Mouse (Mus musculus) cerebellum, postnatal 36 days (tissue): ENCODE results near the gene Vac14.

Experiments
- DNase-seq, 2 experiments: peaks; one replicate each; pipeline ENCODE4 v3.0.0; 2021 to 2022; ENCODE audit warnings: mixed read lengths in 2 of 2

Vac14 gene

DNA sequence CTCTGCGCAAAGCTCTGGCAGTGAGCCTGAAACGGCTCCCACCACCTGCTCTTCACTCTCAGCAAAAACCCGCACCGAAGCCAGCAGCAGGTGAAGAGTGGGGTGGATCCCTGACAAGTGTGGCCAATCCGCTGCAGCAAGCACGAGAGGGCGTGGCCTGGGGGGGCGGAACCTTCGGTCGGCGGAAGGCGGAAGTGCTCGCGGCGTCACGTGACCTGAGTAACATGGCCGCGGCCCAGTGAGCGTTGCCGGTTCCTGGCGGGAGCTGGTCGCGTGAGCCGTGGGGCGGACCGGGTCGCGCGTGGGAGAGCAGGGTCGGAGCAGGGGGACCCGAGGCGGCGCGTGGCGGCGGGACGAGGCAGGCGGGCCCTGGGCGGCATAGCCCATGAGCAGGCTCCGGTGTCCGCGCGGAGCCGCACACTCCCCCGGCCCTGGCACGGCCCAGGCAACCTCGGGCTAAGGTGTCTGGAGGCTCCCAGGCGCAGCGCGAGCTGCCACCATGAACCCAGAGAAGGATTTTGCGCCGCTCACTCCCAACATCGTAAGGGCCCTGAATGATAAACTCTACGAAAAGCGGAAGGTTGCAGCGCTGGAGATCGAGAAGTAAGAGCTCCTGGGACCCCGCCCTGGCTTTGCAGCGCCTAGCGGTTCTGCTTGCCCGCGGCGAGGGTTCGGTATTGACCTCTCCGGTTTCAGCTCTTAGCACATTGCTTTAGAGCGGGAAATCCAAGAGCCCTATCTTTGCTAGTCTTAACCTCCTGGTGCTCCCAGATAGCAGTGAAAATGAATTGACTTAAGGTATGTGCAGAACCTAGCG is at the start of gene Vac14:
TSS of gene Vac14 (plus strand) at position 195 of the 817 bp plus-strand sequence.
- peak; percentile 98 to 99 for DNase-seq

DNA sequence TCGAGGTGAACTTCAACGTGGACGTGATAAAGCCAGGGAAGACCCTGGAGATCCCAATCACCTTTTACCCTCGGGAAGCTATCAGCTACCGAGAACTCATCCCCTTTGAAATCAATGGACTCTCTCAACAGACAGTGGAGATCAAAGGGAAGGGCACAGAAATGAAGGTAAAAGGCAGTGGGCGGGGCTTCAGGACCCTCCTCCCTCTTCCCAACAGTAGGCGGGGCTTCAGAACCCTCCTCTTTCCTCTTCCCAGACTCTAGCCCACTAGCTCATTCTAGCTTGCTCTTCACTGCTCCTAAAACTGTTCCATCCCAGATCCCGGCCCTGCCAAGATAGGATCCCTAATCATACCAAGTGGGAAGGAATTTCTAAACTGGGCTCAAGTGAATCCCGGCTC is 25.7 kb upstream of the Vac14 start:
- DNase-seq: no peak

DNA sequence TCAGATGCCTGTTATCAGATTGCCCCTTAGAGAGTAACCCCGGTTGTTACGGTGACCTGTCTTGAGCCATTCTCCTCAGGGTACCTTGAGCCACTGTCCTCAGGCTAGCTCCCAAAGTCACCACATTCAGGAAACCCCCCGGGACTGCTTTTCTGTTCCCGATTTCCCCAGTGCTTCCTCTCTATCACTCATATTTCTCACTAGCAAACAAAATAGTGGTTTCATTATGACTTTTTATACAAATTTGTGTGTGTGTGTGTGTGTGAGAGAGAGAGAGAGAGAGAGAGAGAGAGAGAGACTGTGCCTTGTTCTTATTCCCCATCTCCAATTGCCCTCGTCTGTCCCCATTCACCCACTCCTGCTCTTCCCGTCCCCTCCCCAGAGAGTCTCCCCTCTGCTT is 24.2 kb upstream of the Vac14 start:
- no peak for DNase-seq

DNA sequence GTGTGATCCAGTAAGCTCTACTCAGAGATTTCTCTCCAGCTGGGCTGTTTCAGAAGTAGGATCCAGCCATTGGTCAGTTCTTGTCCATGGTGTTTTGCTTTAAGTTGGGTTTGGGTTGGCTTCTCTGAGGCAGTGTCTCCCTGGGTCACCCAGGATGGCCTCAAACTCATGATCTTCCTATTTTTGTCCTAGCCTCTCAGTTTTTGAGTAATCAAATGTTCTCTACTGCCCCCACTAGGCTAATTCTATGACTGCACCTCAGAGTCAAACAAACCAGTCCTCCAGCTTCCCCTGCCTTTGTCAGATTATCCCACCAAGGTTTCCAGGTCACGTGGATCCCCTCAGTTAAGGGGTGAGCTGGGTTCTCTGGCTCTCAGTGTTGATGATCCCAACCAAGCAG is 13.8 kb upstream of the Vac14 start:
- DNase-seq: peak; percentile 15 to 58

DNA sequence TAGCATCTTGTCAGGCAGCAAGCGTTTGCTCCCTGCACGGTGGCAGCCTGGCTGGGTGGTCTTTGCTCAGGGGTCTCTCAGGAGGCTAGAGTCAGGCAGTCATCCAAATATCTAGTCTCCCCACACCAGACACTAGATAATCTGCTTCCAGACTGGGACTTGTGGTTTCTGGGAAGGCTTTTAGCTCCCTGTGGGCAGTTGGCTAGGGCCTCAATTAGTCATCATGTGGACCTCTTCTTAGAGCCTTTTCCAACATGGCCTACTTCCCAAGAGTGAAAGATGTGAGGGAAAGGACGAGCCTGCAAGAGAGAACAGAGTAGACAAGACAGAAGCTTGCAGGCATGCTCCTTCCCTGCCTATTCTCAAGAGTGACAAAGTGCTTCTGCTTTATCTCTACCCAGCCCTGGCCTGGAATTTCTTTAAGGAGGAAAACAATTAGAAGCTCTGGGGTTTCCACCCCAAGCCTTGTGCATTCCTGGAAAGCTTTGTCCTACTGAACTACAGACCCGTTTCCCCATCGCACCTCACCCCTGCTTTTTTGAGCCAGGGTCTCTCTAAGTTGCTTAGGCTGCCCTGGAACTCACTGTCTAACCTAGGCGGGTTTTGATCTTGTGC is 12.9 kb upstream of the Vac14 start:
- peak in 1 of 2 experiments; percentile 35 for DNase-seq

DNA sequence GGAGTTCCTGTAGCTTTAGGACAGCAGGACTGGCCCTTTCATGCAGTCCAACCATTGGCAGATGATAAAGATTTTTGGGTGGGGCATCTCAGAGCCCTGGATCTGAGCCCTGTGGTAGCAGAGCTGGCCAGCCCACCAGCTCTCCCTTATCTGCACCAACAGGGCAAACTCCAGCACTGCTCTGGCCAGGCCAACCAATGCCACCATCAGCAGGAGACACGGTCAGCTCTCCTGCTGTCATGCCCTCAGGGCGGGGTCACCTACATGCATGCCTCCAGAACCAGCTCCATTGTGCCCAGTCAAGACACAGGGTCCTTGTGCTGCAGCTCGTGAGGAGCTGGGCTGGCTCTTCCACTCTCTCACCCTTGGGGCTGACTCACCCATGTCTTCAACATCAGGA is 2.7 kb upstream of the Vac14 start:
- no peak for DNase-seq

DNA sequence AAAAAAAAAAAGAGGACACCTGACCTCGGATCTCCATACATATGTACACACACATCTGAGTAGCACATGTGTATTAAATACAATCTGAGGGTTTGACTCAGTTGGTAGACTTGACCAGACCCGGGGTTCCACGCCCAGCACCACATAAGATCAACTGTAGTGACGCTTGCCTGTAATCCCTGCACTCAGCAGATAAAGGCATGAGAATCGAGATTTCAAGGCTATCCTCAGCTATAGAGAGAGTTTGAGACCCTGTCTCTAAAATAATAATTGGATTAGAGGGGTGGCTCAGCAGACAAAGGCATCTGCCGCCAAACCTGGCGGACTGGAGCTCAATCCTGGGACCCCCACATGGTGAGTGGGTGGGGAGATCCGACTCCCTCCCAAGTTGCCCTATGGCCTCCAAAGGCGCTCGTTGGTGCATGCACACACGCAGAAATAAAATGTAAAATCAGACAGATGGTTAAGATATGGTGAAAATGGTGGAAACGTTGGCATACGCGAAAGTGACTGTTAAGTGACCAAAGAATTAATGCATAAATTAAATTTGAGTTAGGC is 505 bp upstream of the Vac14 start:
- DNase-seq: peak in 1 of 2 experiments; percentile 25

DNA sequence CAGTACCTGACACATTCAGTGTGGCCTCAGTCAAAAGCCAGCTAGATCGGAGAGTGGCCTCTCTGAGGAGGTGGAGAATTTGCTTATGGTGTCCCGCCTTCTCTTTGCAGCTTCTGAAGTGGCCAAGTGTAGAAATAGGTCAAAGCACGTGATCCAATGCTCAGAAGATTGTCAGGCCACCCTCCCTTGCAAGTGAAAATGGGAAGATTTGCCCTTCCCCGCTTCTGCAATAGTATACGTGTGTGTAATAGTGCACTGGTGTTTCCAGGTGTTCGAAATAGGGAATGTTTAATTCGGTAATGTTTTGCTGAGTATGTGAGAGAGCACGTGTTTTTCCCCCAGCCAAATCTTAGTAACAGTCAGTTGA is 806 bp downstream of the Vac14 start:
- no peak for DNase-seq

DNA sequence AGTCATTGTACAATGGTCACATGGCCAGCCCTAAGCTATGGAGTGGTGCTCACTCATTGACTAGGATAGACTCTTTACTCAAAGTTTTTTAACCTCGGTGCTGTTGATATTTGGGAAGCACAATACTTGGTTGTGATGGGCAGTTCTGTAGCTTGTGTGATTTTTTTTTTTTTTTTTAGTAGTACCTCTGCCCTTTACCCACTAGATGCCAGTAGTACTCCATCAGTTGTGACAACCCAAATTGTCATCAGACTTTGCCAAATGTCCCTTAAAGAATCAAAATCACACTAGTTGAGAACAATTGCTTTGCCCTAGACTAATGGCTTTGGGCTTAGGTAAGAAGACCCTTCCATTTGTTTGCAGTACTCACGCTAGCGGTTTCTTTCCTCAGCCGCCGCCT is 1.5 kb downstream of the Vac14 start:
- no peak for DNase-seq

DNA sequence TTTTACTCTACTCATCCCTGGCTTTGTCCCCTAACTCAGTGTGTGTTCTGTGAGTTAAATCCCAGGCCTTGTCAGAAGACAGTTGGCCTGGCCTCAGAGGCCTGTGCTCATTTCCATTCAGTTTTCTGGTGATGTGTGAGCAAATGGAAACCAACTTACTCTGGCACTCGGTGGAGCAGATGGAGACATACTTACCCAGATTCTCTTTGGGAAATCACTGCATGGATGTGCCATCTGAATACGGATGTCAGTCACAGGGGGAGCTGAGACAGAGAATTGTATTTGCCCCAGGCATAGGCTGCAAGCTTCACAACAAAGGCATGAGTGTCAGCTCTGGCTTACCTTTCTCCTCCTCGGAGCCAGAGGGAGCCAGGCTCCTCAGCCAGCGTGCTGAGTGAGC is 8.0 kb downstream of the Vac14 start:
- DNase-seq: no peak

DNA sequence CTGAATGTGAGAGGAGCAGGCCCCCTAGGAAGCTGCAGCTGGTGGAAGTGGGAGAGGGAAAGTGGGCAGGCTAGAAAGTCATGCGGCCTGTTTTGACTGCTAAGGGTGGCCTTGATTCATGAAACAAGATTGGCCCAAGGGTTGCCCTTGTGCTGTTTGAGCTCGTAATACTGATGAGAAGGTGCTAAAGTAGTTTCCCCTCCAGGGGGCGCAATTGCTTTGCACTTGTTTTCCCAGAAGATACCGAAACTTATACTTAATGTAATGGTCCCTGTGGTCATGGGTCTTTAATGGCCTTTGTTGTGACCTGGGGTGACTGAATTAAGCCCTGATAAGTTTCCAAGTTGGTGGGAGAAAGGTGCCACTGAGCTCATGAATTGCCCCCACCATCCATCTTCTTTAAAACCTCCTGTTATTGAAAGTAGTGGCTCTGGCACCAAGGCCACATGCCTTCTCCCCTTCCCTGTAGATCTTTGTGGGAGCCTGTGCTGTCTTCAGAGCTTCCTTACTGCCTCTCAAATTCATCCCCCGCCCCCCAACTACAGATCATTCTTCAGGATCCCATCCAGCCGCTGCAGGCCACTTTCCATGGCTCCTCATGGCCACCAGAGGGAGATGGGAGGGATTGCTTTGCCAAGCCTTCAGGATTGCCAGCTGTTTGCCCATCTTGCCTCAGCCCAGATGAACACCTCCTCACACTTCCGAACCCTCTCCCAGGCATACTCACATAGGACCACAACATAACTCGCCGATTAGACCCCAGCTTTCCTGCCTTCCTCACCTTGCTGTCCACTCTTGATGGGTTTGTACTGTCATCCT is 11.1 kb downstream of the Vac14 start:
- DNase-seq: peak; percentile 77 to 80

DNA sequence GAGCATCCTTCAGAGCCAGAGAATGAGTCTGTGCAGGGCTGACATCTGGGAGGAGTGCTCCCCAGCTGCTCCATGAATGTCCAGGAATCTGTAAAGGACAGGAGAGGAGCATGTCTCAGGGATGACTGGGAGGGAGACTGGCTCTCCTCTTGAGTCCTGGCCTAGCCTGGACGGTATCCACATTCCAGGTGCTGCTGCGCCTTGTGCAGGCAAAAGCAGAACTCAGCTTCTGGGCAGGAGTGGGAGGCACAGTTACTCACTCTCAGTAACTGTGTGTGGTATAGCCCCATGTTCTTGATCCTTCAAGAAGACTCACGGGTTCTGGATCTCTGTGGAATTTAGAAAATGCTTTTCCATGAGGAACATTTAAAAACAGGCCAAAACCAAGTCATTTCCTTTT is 11.7 kb downstream of the Vac14 start:
- no peak for DNase-seq

DNA sequence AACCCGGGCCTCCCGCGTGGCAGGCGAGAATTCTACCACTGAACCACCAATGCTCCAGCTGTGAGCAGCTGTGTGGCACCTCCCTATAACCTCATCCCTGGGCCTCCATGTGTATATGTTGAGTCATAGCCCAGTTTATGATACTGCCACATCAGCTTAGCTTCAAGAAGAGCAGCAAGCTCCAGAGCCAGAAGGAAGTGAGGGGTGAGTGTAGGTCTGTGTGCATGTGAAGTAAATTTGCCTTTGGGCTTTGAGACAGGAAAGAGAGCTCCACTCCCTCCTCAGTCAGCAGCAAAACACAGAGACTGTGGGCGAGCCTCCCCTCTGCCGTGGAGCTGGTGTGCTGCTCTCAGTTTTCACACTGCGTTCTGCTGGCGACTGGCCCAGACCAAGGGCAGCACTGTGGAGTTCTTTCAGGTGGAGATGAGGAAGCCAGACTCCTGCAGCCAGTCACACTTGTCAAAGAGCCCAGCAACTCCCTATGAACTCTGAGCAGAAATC is 12.2 kb downstream of the Vac14 start:
- DNase-seq: peak; percentile 73 to 75

DNA sequence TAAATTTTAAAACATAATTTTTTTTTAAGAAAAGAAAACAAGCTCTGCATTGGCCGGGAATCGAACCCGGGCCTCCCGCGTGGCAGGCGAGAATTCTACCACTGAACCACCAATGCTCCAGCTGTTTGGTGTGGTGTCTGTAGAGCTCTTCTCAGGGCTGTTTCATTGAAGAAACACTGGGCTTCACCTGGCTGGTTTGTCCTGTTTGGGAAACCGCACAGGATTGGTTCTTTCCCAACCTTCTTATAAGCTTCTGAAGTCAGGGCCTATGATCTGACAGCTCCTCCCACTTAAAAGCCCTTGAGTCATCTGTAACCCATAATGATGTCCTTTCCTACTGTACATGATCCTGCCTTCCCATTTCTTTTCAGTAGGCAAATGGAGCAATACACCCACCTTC is 12.8 kb downstream of the Vac14 start:
- no peak for DNase-seq

DNA sequence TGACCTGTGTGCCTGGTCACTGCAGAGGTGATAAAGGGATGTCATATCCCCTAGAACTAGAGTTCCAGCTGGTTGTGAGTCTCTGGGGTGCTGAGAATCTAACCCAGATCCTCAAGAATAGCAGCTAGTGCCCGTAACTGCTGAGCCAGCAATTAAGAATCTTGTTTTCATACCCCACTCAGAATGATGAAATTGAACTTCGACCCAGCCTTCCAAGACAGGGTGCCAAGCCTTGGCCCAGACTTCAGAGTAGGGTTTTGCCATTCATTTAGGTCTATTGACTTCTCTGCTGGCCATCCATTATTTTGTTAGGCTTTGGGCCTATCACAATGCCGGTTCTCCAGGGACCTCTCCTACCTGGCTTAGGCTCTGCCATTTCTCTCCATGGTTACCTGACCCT is 15.4 kb downstream of the Vac14 start:
- no peak for DNase-seq

DNA sequence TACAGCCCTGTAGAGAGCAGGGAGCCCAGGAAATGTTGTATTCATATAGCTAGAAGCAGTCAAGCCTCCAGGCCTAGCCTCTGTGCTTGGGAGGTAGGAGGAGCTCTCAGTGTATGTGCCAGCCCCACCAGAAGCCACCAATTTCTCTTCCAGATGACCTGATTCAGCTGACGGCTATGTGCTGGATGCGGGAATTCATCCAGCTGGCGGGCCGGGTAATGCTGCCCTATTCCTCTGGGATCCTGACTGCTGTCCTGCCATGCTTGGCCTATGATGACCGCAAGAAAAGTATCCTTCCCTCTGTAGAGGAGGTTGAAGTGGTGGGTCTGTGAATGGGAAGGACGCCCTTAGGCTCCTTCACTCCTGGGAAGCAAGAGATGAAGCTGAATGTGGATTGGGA is 17.8 kb downstream of the Vac14 start:
- DNase-seq: no peak

DNA sequence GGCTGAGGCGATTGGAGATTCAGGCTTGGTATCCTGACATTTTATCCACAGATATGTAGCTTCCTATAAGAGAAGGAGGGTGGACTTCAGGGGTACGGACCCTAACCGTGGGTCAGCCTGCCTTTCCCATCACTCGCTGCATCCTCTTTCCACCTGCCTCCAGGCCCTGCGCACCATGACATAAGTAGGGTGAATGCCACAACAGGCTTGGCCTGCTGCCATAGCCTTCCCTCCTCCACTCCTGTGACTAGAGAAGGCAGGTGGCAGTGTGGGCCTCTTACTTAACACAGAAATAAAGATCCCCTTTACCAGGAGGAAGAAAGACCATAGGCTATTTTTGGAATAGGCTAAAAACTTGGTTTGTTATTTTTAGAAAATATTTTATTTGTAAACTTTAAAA is 23.9 kb downstream of the Vac14 start:
- DNase-seq: peak; percentile 72 to 77

DNA sequence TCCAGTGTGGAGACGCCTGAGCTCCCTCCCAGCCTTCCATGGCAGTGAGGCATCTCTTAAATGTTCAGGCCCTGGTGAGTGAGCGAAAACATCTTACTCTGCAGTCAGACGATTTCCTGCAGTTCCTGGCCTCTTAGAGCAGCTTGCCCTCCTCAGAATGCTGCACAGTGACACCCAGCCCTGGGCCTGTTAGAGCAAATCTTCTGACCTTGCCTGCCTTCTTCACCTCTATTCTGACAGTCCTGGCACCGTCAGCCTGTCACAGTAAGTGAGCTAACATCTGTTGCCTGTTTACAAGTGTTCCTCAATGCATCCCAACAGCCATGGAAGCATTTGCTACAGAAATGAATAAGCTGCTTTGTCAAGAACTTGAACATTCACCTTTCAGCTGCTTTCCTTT is 24.8 kb downstream of the Vac14 start:
- no peak for DNase-seq

DNA sequence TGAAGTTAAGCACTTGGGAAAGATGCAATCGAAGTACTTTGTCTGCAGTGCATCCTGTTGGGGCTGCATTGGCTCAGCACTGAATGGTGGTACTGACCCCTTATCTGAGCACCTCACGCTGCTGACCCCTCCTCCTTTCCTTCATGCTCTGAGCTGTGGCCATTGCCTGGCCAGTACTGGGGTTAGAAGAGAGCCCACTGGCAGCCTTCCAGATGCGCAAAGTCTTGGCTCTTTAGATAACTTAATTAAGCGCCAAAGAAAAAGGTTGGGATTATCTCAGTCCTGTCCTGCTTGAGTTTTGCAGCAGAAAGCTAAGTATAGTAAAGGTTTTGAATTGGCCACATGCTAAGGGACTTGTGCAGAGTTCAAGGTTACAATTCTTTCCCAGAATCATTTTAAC is 26.0 kb downstream of the Vac14 start:
- DNase-seq: no peak

DNA sequence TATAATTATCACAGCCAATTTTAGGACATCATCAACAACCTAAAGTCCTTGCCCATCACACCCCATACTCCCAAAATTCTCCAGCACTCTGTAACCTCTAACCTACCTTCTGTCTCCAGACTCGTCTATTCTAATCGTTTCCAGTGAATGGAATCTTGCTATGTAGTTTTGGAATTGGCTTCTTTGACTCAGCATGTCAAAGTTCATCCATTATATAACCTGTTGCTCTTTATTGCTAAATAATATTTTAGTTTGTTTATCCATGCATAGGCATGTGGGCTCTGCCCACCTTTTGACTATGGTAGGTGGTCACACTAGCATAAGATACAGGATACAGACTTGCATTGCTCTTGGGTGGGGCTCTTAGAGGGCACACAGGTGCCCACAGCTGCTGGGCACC is 26.5 kb downstream of the Vac14 start:
- no peak for DNase-seq

DNA sequence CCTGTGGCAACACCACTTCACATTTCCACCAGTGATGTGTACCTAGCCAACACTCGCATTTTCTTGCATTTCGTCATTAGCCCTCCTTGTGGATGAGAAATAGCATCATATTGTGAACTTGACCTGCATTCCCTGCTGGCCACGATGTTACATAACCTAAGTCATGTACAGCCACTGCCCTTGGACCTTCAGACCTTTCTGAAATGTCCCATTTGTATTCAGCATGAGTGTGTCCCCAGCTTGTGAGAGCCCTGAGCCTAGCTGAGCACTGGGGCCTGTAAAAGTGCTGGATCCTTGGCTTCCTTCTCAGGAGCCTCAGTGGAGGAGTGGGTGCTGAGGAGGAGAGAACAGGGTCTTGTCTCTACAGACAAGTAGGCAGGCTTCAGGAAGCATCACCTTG is 27.0 kb downstream of the Vac14 start:
- no peak for DNase-seq

DNA sequence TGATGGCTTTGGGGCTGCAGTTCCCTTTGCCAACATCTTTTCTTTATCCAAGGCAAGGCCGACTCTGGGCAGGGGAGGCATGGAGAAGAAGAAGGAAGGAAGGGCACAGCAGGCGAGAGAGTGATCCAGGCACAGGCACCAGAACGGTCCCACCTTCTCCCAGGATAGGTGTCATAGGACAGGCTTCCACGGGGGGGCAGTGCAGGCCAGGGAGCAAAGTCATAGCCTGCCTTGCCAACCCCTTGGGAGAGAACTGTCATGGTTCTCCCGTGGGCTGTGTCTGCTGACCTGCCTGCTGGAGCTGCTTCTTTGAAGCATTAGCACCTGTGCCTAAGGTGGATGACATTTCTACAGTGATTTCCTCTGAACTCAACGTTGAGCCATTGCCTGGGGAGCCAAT is 27.7 kb downstream of the Vac14 start:
- DNase-seq: peak; percentile 89 to 91

DNA sequence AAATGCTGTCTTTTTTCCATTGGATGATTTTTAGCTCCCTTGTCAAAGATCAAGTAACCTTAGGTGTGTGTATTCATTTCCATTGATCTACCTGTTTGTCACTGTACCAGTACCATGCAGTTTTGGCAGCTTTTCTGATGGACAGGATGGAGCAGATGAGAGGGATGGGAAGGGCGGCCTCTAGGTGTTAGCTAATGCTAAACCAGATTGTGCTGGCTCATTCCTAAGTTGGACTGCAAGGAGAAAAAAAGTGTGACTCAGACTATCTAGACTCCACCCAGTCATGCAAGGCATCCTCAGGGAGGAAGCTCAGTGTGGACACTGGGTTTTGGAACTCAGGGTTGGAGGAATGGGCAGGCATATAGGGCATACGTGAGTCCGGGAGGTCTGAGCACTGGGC is 30.2 kb downstream of the Vac14 start:
- DNase-seq: no peak
